ENCODE assay signal across 8 mouse cellular contexts in genomic region chr4:10923180-10923579, GRCm38 (mm10). TPM values are rescaled to one million over a fixed set of nuclear protein-coding genes. Genes with fewer than 3 reads are reported as not detected.
DNase-seq lines count a peak whose midpoint lies in the region; ATAC-seq and TF ChIP-seq lines count a peak whose summit lies in the region.

No protein-coding gene starts in this region.

- H3K27ac ChIP-seq in kidney, adult 2 months (ENCODE audit: insufficient read depth, low read depth, low read length), result peak overlapping the region; percentile 94
- no peak overlapping the region for H3K27ac ChIP-seq in kidney, embryonic 15.5 days
- H3K27ac ChIP-seq in intestine, embryonic 16.5 days (ENCODE audit: low read length), result peak overlapping the region; percentile 50

- DNase-seq in kidney, adult 2 months, result peak; percentile 83
- DNase-seq in adrenal gland, adult 18-20 months (ENCODE audit: low spot score in 2 of 2), result peak; percentile 51 to 55
- DNase-seq in frontal cortex, postnatal 36 days (ENCODE audit: low spot score in 2 of 2), result peak; percentile 74 to 77
- DNase-seq in left cerebral cortex, postnatal 4 days, result peak; percentile 71
- peak; percentile 64 to 70 for DNase-seq in right cerebral cortex, postnatal 36 days (ENCODE audit: low spot score in 2 of 2)
- DNase-seq in retina, postnatal 1 day, result no peak

- H3K4me1 ChIP-seq in kidney, adult 2 months (ENCODE audit: control insufficient read depth, insufficient read depth, low read length), result peaks cover 23% of the 10 kb centered on the region
- H3K4me1 ChIP-seq in kidney, embryonic 15.5 days, result 0 out of 2 replicates have a peak, but pooled peaks cover 4% of the 10 kb centered on the region
- peaks cover 18% of the 10 kb centered on the region for H3K4me1 ChIP-seq in intestine, embryonic 16.5 days (ENCODE audit: control insufficient read depth, insufficient read depth, low read length)

- intact Hi-C loops in left cerebral cortex, postnatal 4 days (cut with DNase I), result no loop called here

- no peak overlapping the region for H3K4me3 ChIP-seq in kidney, adult 2 months (ENCODE audit: insufficient read depth, low read depth, low read length)
- H3K4me3 ChIP-seq in kidney, embryonic 15.5 days (replicated peaks), result no peak overlapping the region
- no peak overlapping the region for H3K4me3 ChIP-seq in intestine, embryonic 16.5 days (ENCODE audit: low read length)

- 15% methylated on average over 6 of the region's 6 CpGs for WGBS in kidney, adult 2 months
- WGBS in kidney, embryonic 15.5 days, result 61% methylated on average over 6 of the region's 6 CpGs
- WGBS in intestine, embryonic 16.5 days, result 43% methylated on average over 6 of the region's 6 CpGs

- TF ChIP-seq CTCF in kidney, adult 2 months (conservative IDR thresholded peaks at IDR 0.05; ENCODE audit: insufficient read depth, insufficient read length, low read depth, low read length), result no peak

- H3K9me3 ChIP-seq in kidney, embryonic 15.5 days (replicated peaks), result no peaks in the 10 kb centered on the region
- H3K9me3 ChIP-seq in intestine, embryonic 16.5 days (ENCODE audit: control insufficient read depth, low read length), result no peaks in the 10 kb centered on the region

- H3K36me3 ChIP-seq in kidney, adult 2 months (ENCODE audit: control insufficient read depth, insufficient read depth, low read length), result no peaks in the 10 kb centered on the region
- H3K36me3 ChIP-seq in kidney, embryonic 15.5 days, result no peaks in the 10 kb centered on the region
- H3K36me3 ChIP-seq in intestine, embryonic 16.5 days (ENCODE audit: control insufficient read depth, insufficient read depth, low read length), result no peaks in the 10 kb centered on the region

- ATAC-seq in kidney, embryonic 15.5 days (replicated peaks; ENCODE audit: low FRiP score), result no peak
- ATAC-seq in intestine, embryonic 16.5 days, result no peak

- H3K4me2 ChIP-seq in kidney, embryonic 15.5 days, result no peak overlapping the region
- H3K4me2 ChIP-seq in intestine, embryonic 16.5 days (ENCODE audit: low read depth, low read length), result no peak overlapping the region

- no peak for TF ChIP-seq POLR2A in kidney, adult 2 months (IDR thresholded peaks at IDR 0.05; ENCODE audit: low read depth, low read length)

- no peak overlapping the region for H3K9ac ChIP-seq in kidney, embryonic 15.5 days
- H3K9ac ChIP-seq in intestine, embryonic 16.5 days (ENCODE audit: low read depth, low read length), result no peak overlapping the region

- H3K27me3 ChIP-seq in kidney, adult 2 months (replicated peaks; ENCODE audit: control insufficient read depth, insufficient read depth, low read length), result no peaks in the 10 kb centered on the region
- H3K27me3 ChIP-seq in kidney, embryonic 15.5 days, result no peaks in the 10 kb centered on the region
- no peaks in the 10 kb centered on the region for H3K27me3 ChIP-seq in intestine, embryonic 16.5 days (replicated peaks; ENCODE audit: control insufficient read depth, insufficient read depth, low read length)

RNA-seq across cellular contexts. Expression of gene 2610301B20Rik, which starts 48.9 kb away (rescaled TPM):
- polyA plus RNA-seq in kidney, adult 2 months (2012; rRNA removed), result 5.3 and 7.0 TPM in 2 replicates
- 26.4 and 27.9 TPM in 2 replicates for polyA plus RNA-seq in kidney, embryonic 15.5 days (2015; fragmentation: Nextera tagmentation; extraction: Ambion mirVana)
- total RNA-seq in adrenal gland, adult 18-20 months (2021), result 10 to 100 TPM; 17.5 to 18.2 TPM
- polyA plus RNA-seq in intestine, embryonic 16.5 days (2015; fragmentation: Nextera tagmentation; extraction: Ambion mirVana), result 18.8 and 22.0 TPM in 2 replicates
- total RNA-seq in left cerebral cortex, postnatal 4 days (2021), result 10 to 100 TPM; 18.4 to 21.0 TPM
